8 mouse cellular contexts compared by ENCODE assay signal in genomic region chr11:60416590-60416962, GRCm38 (mm10). TPM values are rescaled to one million over a fixed set of nuclear protein-coding genes. Genes with fewer than 3 reads are reported as not detected.
DNase-seq lines count a peak whose midpoint lies in the region; ATAC-seq and TF ChIP-seq lines count a peak whose summit lies in the region.

No protein-coding gene starts in this region.

- H3K27me3 ChIP-seq in kidney, embryonic 16.5 days (ENCODE audit: insufficient read depth, low read length): no peaks in the 10 kb centered on the region
- no peaks in the 10 kb centered on the region for H3K27me3 ChIP-seq in intestine, embryonic 15.5 days (replicated peaks)
- H3K27me3 ChIP-seq in myocyte (ENCODE audit: control insufficient read depth, insufficient read depth, insufficient read length): no peaks in the 10 kb centered on the region

- H3K36me3 ChIP-seq in kidney, embryonic 16.5 days (ENCODE audit: insufficient read depth, low read length): no peaks in the 10 kb centered on the region
- H3K36me3 ChIP-seq in intestine, embryonic 15.5 days: no peaks in the 10 kb centered on the region
- no peaks in the 10 kb centered on the region for H3K36me3 ChIP-seq in myocyte (ENCODE audit: control insufficient read depth, insufficient read depth)

- H3K9me3 ChIP-seq in kidney, embryonic 16.5 days (ENCODE audit: low read length): no peaks in the 10 kb centered on the region
- H3K9me3 ChIP-seq in intestine, embryonic 15.5 days: no peaks in the 10 kb centered on the region

- no peak for TF ChIP-seq POLR2A in cortical plate, adult 2 months (IDR thresholded peaks at IDR 0.05; ENCODE audit: extremely low read depth, insufficient read depth, low read length)
- no peak for TF ChIP-seq POLR2A in myocyte (IDR thresholded peaks at IDR 0.05; ENCODE audit: insufficient read length, low read depth)

- intact Hi-C loops in left cerebral cortex, postnatal 14 days (cut with DNase I): loop anchor here (10.0 kb wide), 1 partner anchor 452 kb away; the partner anchor contains the start of gene Rasd1

- ATAC-seq in kidney, embryonic 16.5 days (ENCODE audit: low FRiP score, low TSS enrichment): peak; percentile 62
- peak; percentile 60 for ATAC-seq in intestine, embryonic 15.5 days
- ATAC-seq in inflammation-experienced regulatory T-cells, adult 6 months: no peak

- peak overlapping the region; percentile 82 for H3K9ac ChIP-seq in kidney, embryonic 16.5 days (replicated peaks; ENCODE audit: low read length)
- H3K9ac ChIP-seq in intestine, embryonic 15.5 days: peak overlapping the region; percentile 73

- no peak for DNase-seq in kidney, postnatal 10 days
- no peak for DNase-seq in left cerebral cortex, postnatal 14 days (ENCODE audit: low spot score in 2 of 2)
- DNase-seq in cerebellum, postnatal 25 days: no peak

- H3K27ac ChIP-seq in kidney, embryonic 16.5 days (ENCODE audit: low read length): peak overlapping the region; percentile 32; the same call in 1 of the 2 replicates
- no peak overlapping the region for H3K27ac ChIP-seq in cortical plate, adult 2 months (ENCODE audit: insufficient read depth, low read length)
- peak overlapping the region; percentile 60; the same call in 1 of the 2 replicates for H3K27ac ChIP-seq in intestine, embryonic 15.5 days

- H3K79me2 ChIP-seq in myocyte (ENCODE audit: control insufficient read depth, insufficient read depth): peaks cover 48% of the 10 kb centered on the region

- H3K4me2 ChIP-seq in kidney, embryonic 16.5 days (replicated peaks; ENCODE audit: low read depth, low read length): peak overlapping the region; percentile 93
- H3K4me2 ChIP-seq in intestine, embryonic 15.5 days (replicated peaks): peak overlapping the region; percentile 73
- H3K4me2 ChIP-seq in myocyte (ENCODE audit: low read depth): peak overlapping the region; percentile 94

- under 1% methylated on average over 21 of the region's 21 CpGs for WGBS in kidney, embryonic 16.5 days
- under 1% methylated on average over 21 of the region's 21 CpGs for WGBS in intestine, embryonic 15.5 days

- peaks cover 25% of the 10 kb centered on the region for H3K4me1 ChIP-seq in kidney, embryonic 16.5 days (ENCODE audit: insufficient read depth, low read length)
- H3K4me1 ChIP-seq in cortical plate, adult 2 months (ENCODE audit: control insufficient read depth, insufficient read depth, low read length): peaks cover 6% of the 10 kb centered on the region
- H3K4me1 ChIP-seq in intestine, embryonic 15.5 days (replicated peaks): peaks cover 16% of the 10 kb centered on the region

- H3ac ChIP-seq in myocyte (ENCODE audit: control insufficient read depth, insufficient read length): peak overlapping the region; percentile 51

- peak overlapping the region; percentile 97 for H3K4me3 ChIP-seq in kidney, embryonic 16.5 days (ENCODE audit: low read length)
- peak overlapping the region; percentile 57 for H3K4me3 ChIP-seq in cortical plate, adult 2 months (ENCODE audit: insufficient read depth, low read length)
- H3K4me3 ChIP-seq in intestine, embryonic 15.5 days (replicated peaks): peak overlapping the region; percentile 92
- peak overlapping the region; percentile 67 for H3K4me3 ChIP-seq in myocyte

- TF ChIP-seq CTCF in cortical plate, adult 2 months (IDR thresholded peaks at IDR 0.05; ENCODE audit: extremely low read depth, insufficient read depth, low read length): no peak

TF ChIP-seq in myocyte, 11 proteins besides CTCF, POLR2A, EP300 and RAD21:
- no peak for TF ChIP-seq E2F4 (IDR thresholded peaks at IDR 0.05; ENCODE audit: insufficient read depth)
- TF ChIP-seq SRF (IDR thresholded peaks at IDR 0.05; ENCODE audit: control insufficient read depth, insufficient read length, low read depth): no peak
- TF ChIP-seq MAX (IDR thresholded peaks at IDR 0.05; ENCODE audit: low read depth): no peak
- TF ChIP-seq REST (IDR thresholded peaks at IDR 0.05; ENCODE audit: insufficient read depth, insufficient read length): no peak
- TF ChIP-seq MYOG (IDR thresholded peaks at IDR 0.05; ENCODE audit: control insufficient read depth in 1 of 3, insufficient read depth in 1 of 3, insufficient read length in 2 of 3, low read depth in 2 of 3): no peak
- TF ChIP-seq TCF12 (IDR thresholded peaks at IDR 0.05; ENCODE audit: insufficient read depth, poor library complexity, severe bottlenecking): no peak
- TF ChIP-seq POLR2AphosphoS2 (IDR thresholded peaks at IDR 0.05; ENCODE audit: insufficient read length, low read depth): no peak
- TF ChIP-seq USF1 (IDR thresholded peaks at IDR 0.05; ENCODE audit: low read depth): no peak
- TF ChIP-seq MYOD1 (IDR thresholded peaks at IDR 0.05; ENCODE audit: control insufficient read depth in 1 of 3, insufficient read length in 2 of 3, low read depth in 2 of 3): no peak
- no peak for TF ChIP-seq CEBPB (IDR thresholded peaks at IDR 0.05; ENCODE audit: insufficient read depth, poor library complexity, severe bottlenecking)
- TF ChIP-seq TCF3 (IDR thresholded peaks at IDR 0.05; ENCODE audit: insufficient read length, low read depth): no peak

RNA-seq across cellular contexts. Expression of gene Gid4, which starts 0.4 kb away (rescaled TPM):
- 26.5 and 26.6 TPM in 2 replicates for polyA plus RNA-seq in kidney, embryonic 16.5 days (2015; fragmentation: Nextera tagmentation; extraction: Ambion mirVana)
- 45.0 and 46.6 TPM in 2 replicates for polyA plus RNA-seq in cortical plate, adult 2 months (2012; rRNA removed)
- polyA plus RNA-seq in intestine, embryonic 15.5 days (2015; fragmentation: Nextera tagmentation; extraction: Ambion mirVana): 24.5 and 24.6 TPM in 2 replicates
- 8.1 TPM for polyA plus RNA-seq in myocyte (2012; fragmentation: generic; extraction: Trizol)
- 10 to 100 TPM; 43.0 to 44.7 TPM for total RNA-seq in left cerebral cortex, postnatal 14 days (2021)
- 10 to 100 TPM in 1 of 3 experiments, 1 to 10 TPM in 2; 9.8 to 12.6 (median 10.0) TPM for polyA plus RNA-seq in inflammation-experienced regulatory T-cells, adult 6 months (2017; shearing (Covaris generic))

RNA-seq across cellular contexts. Expression of gene Atpaf2, which starts 1.7 kb away (rescaled TPM):
- polyA plus RNA-seq in kidney, embryonic 16.5 days (2015; fragmentation: Nextera tagmentation; extraction: Ambion mirVana): 61.4 and 62.1 TPM in 2 replicates
- 28.8 and 29.8 TPM in 2 replicates for polyA plus RNA-seq in cortical plate, adult 2 months (2012; rRNA removed)
- 57.6 and 62.7 TPM in 2 replicates for polyA plus RNA-seq in intestine, embryonic 15.5 days (2015; fragmentation: Nextera tagmentation; extraction: Ambion mirVana)
- polyA plus RNA-seq in myocyte (2012; fragmentation: generic; extraction: Trizol): 32.5 TPM
- 10 to 100 TPM; 28.7 to 30.4 TPM for total RNA-seq in left cerebral cortex, postnatal 14 days (2021)
- 10 to 100 TPM; 35.8 to 45.1 (median 43.9) TPM for polyA plus RNA-seq in inflammation-experienced regulatory T-cells, adult 6 months (2017; shearing (Covaris generic))

RNA-seq across cellular contexts. Expression of gene Drg2, which starts 37.8 kb away (rescaled TPM):
- 123 and 127 TPM in 2 replicates for polyA plus RNA-seq in kidney, embryonic 16.5 days (2015; fragmentation: Nextera tagmentation; extraction: Ambion mirVana)
- 79.6 and 80.2 TPM in 2 replicates for polyA plus RNA-seq in cortical plate, adult 2 months (2012; rRNA removed)
- polyA plus RNA-seq in intestine, embryonic 15.5 days (2015; fragmentation: Nextera tagmentation; extraction: Ambion mirVana): 96.7 and 101 TPM in 2 replicates
- 63.1 TPM for polyA plus RNA-seq in myocyte (2012; fragmentation: generic; extraction: Trizol)
- 10 to 100 TPM; 73.1 to 78.4 TPM for total RNA-seq in left cerebral cortex, postnatal 14 days (2021)
- 10 to 100 TPM; 44.3 to 68.8 (median 50.2) TPM for polyA plus RNA-seq in inflammation-experienced regulatory T-cells, adult 6 months (2017; shearing (Covaris generic))

RNA-seq across cellular contexts. Expression of gene Myo15, which starts 52.6 kb away (rescaled TPM):
- 0.24 and 0.35 TPM in 2 replicates for polyA plus RNA-seq in kidney, embryonic 16.5 days (2015; fragmentation: Nextera tagmentation; extraction: Ambion mirVana)
- polyA plus RNA-seq in cortical plate, adult 2 months (2012; rRNA removed): 0.25 and 0.31 TPM in 2 replicates
- 0.18 and 0.19 TPM in 2 replicates for polyA plus RNA-seq in intestine, embryonic 15.5 days (2015; fragmentation: Nextera tagmentation; extraction: Ambion mirVana)
- not detected for polyA plus RNA-seq in myocyte (2012; fragmentation: generic; extraction: Trizol)
- under 1 TPM in 1 of 2 experiments, not detected in 1; 0.04 TPM for total RNA-seq in left cerebral cortex, postnatal 14 days (2021)
- polyA plus RNA-seq in inflammation-experienced regulatory T-cells, adult 6 months (2017; shearing (Covaris generic)): under 1 TPM in 1 of 3 experiments, not detected in 2; 0.09 TPM
